15 mouse cellular contexts compared by ENCODE assay signal in the genomic region with DNA sequence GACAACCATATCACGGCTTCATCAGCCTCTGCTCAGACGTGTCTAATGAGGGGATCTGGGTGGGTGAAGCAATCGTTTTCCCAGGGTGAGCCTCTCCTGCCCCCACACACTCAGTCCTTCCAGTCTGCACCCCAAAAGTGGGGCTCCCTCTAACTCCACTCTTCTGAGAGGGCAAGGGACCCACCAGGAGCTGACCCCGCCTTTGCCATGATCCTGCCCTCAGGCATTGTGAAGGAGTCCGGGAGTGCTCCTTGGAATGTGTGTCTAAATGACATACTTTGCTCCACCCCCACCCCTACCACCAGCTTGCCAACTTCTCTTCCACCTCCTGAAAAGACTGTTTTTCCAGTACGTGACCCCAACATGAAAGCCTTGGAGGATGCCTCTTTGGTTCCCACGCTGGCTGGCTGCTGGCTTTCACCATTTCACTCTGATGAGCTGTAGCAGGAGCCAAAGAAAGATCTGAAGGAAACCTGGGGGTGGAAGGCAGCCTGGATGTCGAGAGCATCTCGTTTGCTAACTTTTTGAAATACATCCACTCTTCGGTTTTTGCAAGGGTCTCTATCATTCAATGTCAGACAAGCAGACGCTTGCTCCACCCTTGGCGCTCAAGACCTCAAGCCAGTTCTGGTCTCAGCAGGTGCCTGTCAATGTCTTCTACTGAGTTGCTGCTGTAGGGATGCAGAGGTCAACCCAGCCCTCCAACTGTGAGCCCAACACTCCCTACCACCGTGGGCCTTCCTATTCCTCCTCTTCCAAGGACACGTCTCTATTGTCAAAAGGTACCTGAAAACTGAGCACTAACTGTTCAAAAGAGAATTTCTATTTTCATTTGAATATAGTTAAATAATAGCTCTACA.
DNase-seq lines count a peak whose midpoint lies in the region; ATAC-seq and TF ChIP-seq lines count a peak whose summit lies in the region.
"Had no signal": no experiment of that assay in that cellular context is flagged by ENCODE, and none has a peak within 500 bp of the region (broad histone marks: within the 10 kb centered on the region; RNA-seq: fewer than 3 reads in every experiment).

No protein-coding gene starts in this region.

- no peak for TF ChIP-seq POLR2A in lung, adult 2 months (IDR thresholded peaks at IDR 0.05; ENCODE audit: borderline replicate concordance, extremely low read depth, low read depth, low read length)

- 0 out of 2 replicates have a peak, but pooled peaks cover 4% of the 10 kb centered on the region for H3K4me1 ChIP-seq in forebrain, embryonic 15.5 days
- H3K4me1 ChIP-seq in forebrain, postnatal 0 days (ENCODE audit: insufficient read depth), result no peaks in the 10 kb centered on the region
- H3K4me1 ChIP-seq in lung, embryonic 16.5 days (replicated peaks; ENCODE audit: control insufficient read depth, insufficient read depth, low read length), result peaks cover 4% of the 10 kb centered on the region; the same call in 1 of the 2 replicates
- H3K4me1 ChIP-seq in lung, adult 2 months (ENCODE audit: control insufficient read depth, insufficient read depth, low read length), result no peaks in the 10 kb centered on the region
- H3K4me1 ChIP-seq in embryonic facial prominence, embryonic 11.5 days (ENCODE audit: control insufficient read depth, insufficient read depth, low read length), result no peaks in the 10 kb centered on the region
- H3K4me1 ChIP-seq: stomach, embryonic 15.5 days had no signal

- no peaks in the 10 kb centered on the region for H3K27me3 ChIP-seq in forebrain, embryonic 15.5 days
- no peaks in the 10 kb centered on the region for H3K27me3 ChIP-seq in forebrain, postnatal 0 days (ENCODE audit: insufficient read depth, low read length)
- no peaks in the 10 kb centered on the region for H3K27me3 ChIP-seq in lung, embryonic 16.5 days (ENCODE audit: control insufficient read depth, insufficient read depth, low read depth, low read length)
- H3K27me3 ChIP-seq in embryonic facial prominence, embryonic 11.5 days (ENCODE audit: control insufficient read depth, insufficient read depth, low read length), result no peaks in the 10 kb centered on the region
- H3K27me3 ChIP-seq: midbrain, embryonic 13.5 days; stomach, embryonic 15.5 days had no signal

- no peak overlapping the region for H3K27ac ChIP-seq in forebrain, embryonic 15.5 days (replicated peaks)
- H3K27ac ChIP-seq in forebrain, postnatal 0 days (ENCODE audit: low read depth, low read length), result no peak overlapping the region
- H3K27ac ChIP-seq in lung, embryonic 16.5 days (ENCODE audit: low read length), result no peak overlapping the region
- H3K27ac ChIP-seq in embryonic facial prominence, embryonic 11.5 days (replicated peaks; ENCODE audit: low read depth, low read length), result no peak overlapping the region
- H3K27ac ChIP-seq: liver, embryonic 14.5 days; midbrain, embryonic 13.5 days; stomach, embryonic 15.5 days had no signal

- H3K9me3 ChIP-seq in forebrain, embryonic 15.5 days, result no peaks in the 10 kb centered on the region
- H3K9me3 ChIP-seq in forebrain, postnatal 0 days (ENCODE audit: low read length), result no peaks in the 10 kb centered on the region
- no peaks in the 10 kb centered on the region for H3K9me3 ChIP-seq in lung, embryonic 16.5 days (ENCODE audit: control insufficient read depth, low read length)
- H3K9me3 ChIP-seq in embryonic facial prominence, embryonic 11.5 days (replicated peaks; ENCODE audit: control insufficient read depth, low read length), result no peaks in the 10 kb centered on the region
- H3K9me3 ChIP-seq: midbrain, embryonic 13.5 days; stomach, embryonic 15.5 days had no signal

- H3K4me3 ChIP-seq in forebrain, embryonic 15.5 days, result no peak overlapping the region
- no peak overlapping the region for H3K4me3 ChIP-seq in forebrain, postnatal 0 days (ENCODE audit: low read depth, low read length)
- H3K4me3 ChIP-seq in lung, embryonic 16.5 days (ENCODE audit: low read length), result no peak overlapping the region
- H3K4me3 ChIP-seq in lung, adult 2 months (replicated peaks; ENCODE audit: extremely low read depth, low read depth, low read length), result no peak overlapping the region
- no peak overlapping the region for H3K4me3 ChIP-seq in embryonic facial prominence, embryonic 11.5 days (ENCODE audit: low read depth, low read length)
- H3K4me3 ChIP-seq: midbrain, embryonic 13.5 days; stomach, embryonic 15.5 days had no signal

- ATAC-seq in forebrain, embryonic 15.5 days (replicated peaks), result 0 out of 2 replicates have a peak, but pooled peaks have one; percentile 38
- no peak for ATAC-seq in forebrain, postnatal 0 days
- ATAC-seq in lung, embryonic 16.5 days (ENCODE audit: low read depth), result peak; percentile 23; the same call in 1 of the 2 replicates
- no peak for ATAC-seq in embryonic facial prominence, embryonic 11.5 days (replicated peaks; ENCODE audit: insufficient number of reproducible peaks, low FRiP score, low TSS enrichment, low read depth)
- ATAC-seq: midbrain, embryonic 13.5 days had no signal

- TF ChIP-seq CTCF in forebrain, postnatal 0 days (IDR thresholded peaks at IDR 0.05; ENCODE audit: low read depth), result no peak
- no peak for TF ChIP-seq CTCF in lung, adult 2 months (IDR thresholded peaks at IDR 0.05; ENCODE audit: insufficient read depth, low read length)

- 52% methylated on average over 14 of the region's 14 CpGs for WGBS in forebrain, embryonic 15.5 days
- WGBS in forebrain, postnatal 0 days, result 45% methylated on average over 14 of the region's 14 CpGs
- WGBS in lung, embryonic 16.5 days, result 44% methylated on average over 14 of the region's 14 CpGs
- WGBS in lung, adult 2 months, result 58% methylated on average over 14 of the region's 14 CpGs
- 55% methylated on average over 14 of the region's 14 CpGs for WGBS in embryonic facial prominence, embryonic 11.5 days

- no peaks in the 10 kb centered on the region for H3K36me3 ChIP-seq in forebrain, embryonic 15.5 days
- no peaks in the 10 kb centered on the region for H3K36me3 ChIP-seq in forebrain, postnatal 0 days (ENCODE audit: insufficient read depth)
- H3K36me3 ChIP-seq in lung, embryonic 16.5 days (ENCODE audit: control insufficient read depth, insufficient read depth, low read length), result no peaks in the 10 kb centered on the region
- H3K36me3 ChIP-seq in embryonic facial prominence, embryonic 11.5 days (replicated peaks; ENCODE audit: control insufficient read depth, insufficient read depth, low read depth, low read length), result no peaks in the 10 kb centered on the region
- H3K36me3 ChIP-seq: midbrain, embryonic 13.5 days; stomach, embryonic 15.5 days had no signal

- H3K4me2 ChIP-seq in forebrain, embryonic 15.5 days (replicated peaks), result no peak overlapping the region
- H3K4me2 ChIP-seq in forebrain, postnatal 0 days (ENCODE audit: low read depth), result no peak overlapping the region
- 0 out of 2 replicates have a peak overlapping the region, but pooled peaks have one; percentile 6 for H3K4me2 ChIP-seq in lung, embryonic 16.5 days (ENCODE audit: low read depth, low read length)
- H3K4me2 ChIP-seq in embryonic facial prominence, embryonic 11.5 days (ENCODE audit: low read depth, low read length), result no peak overlapping the region
- H3K4me2 ChIP-seq: midbrain, embryonic 13.5 days; stomach, embryonic 15.5 days had no signal

- no peak overlapping the region for H3K9ac ChIP-seq in forebrain, embryonic 15.5 days (replicated peaks)
- H3K9ac ChIP-seq in forebrain, postnatal 0 days, result no peak overlapping the region
- no peak overlapping the region for H3K9ac ChIP-seq in lung, embryonic 16.5 days (ENCODE audit: low read length)
- H3K9ac ChIP-seq in embryonic facial prominence, embryonic 11.5 days (replicated peaks; ENCODE audit: low read length), result no peak overlapping the region
- H3K9ac ChIP-seq: liver, embryonic 14.5 days; midbrain, embryonic 13.5 days; stomach, embryonic 15.5 days had no signal

- DNase-seq in forebrain, postnatal 0 days, result no peak
- no peak for DNase-seq in lung, adult 2 months
- peak; percentile 20 for DNase-seq in embryonic facial prominence, embryonic 11.5 days (ENCODE audit: low spot score)
- peak; percentile 35 to 52 for DNase-seq in right cerebral cortex, postnatal 10 days (ENCODE audit: low spot score in 2 of 2)
- no peak for DNase-seq in adrenal gland, postnatal 14 days
- no peak for DNase-seq in cerebellum, postnatal 36 days
- DNase-seq: adrenal gland, postnatal 36 days; cerebellum, adult 11 months; kidney, adult 9 months; lung, postnatal 4 days had no signal

Comparison
In these comparisons a context has a peak if more than half of its experiments do, and no peak if none do; other contexts are left out.
1. ATAC-seq: peak in forebrain, embryonic 15.5 days (single experiment) and lung, embryonic 16.5 days (single experiment); none in forebrain, postnatal 0 days (single experiment) and embryonic facial prominence, embryonic 11.5 days (single experiment).
2. DNase-seq: peak in embryonic facial prominence, embryonic 11.5 days (single experiment) and right cerebral cortex, postnatal 10 days (2 of 2); none in forebrain, postnatal 0 days (single experiment), lung, adult 2 months (single experiment), adrenal gland, postnatal 14 days (single experiment) and cerebellum, postnatal 36 days (0 of 2).